Mouse (Mus musculus): ENCODE results near the gene Map7.

Gene Map7

DNA sequence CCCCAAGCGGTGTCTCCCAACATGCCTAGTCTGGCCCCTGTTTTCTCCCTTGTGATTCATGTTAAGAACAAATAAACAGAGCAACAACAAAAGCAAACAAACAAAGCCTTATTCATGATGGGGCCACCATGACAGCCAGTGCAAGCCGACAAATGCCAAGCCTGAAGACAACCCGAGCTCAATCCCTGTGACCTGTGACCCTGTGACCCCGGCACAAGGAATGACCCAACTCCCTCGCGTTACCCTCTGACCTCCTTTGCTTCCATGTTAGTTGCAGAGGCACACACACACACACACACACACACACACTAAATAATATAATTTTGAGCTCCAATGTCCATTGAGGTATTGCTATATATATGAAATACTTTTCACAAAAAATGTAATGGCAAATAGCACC lies 139.1 kb downstream of the Map7 start:
- no peak for DNase-seq (ENCODE audit: low spot score)

DNA sequence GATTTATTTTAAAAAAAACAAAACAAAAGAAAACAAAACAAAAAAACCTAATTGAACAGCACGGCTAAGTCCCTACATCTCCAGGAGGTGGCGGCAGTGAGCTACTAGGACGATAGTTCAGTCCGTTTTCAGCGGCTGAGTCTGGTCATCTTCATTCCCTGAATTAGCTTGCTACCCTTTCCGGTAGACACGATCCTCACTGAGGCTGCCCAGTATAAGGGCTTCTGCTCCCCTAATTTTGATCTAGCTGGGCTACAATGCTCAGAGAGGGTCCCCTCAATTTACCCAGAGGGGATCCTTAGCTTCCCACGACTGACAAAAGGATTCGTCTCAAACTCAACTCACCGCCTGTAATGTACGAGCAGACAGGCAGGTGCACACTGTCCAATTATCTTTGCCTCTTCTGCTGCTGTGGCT lies 142.2 kb downstream of the Map7 start:
- DNase-seq (ENCODE audit: low spot score): peak; percentile 98

DNA sequence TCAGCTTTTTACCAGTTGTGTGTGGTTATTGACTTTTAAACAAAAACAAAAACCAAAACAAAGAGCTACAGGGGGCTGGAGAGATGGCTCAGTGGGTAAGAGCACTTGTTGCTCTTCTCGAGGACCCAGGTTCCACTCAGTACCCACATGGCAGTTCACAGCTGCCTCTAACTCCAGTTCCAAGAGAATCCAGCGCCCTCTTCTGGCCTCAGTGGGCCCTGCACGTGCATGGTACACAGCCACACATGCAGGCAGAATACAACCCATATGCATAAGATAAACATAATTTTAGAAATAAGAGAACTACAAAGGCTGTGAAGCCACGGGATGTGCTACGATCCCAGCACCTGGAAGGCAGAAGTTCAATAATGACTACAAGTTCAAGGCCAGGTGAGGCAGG lies 147.7 kb downstream of the Map7 start:
- no peak for DNase-seq (ENCODE audit: low spot score)

DNA sequence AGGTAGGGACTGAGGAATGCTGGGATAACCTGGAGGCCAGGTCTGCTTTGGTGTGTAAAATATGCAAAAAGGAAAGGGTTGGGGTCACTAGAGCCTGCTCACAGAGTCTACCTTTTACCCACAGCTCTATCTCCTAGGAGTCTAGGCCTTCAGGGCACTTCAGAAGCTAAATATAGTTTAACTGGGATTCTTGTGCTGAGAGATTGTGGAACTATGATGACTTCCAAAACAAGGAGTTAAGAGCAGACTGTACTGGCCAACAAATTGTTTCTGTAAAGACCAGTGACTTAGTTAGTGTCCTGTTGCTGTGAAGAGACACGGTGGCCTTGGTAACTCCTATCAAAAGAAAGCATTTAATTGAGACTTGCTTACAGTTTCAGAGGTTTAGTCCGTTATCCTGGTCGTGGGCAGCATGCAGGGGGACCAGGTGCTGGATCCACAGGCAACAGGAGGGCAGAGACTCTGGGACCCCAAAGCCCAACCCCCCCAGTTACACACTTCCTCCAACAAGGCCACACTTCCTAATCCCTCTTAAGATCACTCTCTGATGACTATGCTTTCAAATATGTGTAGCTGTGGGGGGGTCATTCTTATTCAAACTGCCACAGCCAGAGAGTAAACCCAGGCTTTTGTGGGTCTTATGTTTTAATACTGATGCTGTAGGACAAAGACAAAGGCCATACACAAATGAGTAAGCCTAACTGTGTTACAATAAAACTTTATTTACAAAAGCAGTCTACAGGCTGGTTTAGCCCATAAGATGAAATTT lies 150.1 kb downstream of the Map7 start:
- DNase-seq (ENCODE audit: low spot score): no peak

DNA sequence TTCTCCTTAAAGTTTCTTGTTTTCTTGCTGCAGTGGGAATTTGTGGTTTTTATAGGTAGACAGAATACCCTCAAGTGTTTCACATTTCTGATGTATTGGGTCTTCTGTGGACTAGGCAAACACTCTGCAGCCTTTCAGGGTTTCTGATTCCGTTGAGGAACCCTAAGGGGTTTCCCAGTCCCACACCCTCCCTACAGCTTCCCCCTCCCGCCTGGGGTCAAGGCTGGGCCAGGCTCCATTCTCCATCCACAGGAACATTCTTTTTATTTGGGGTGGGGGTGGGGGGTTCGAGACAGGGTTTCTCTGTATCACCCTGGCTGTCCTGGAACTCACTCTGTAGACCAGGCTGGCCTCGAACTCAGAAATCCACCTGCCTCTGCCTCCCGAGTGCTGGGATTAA lies 150.8 kb downstream of the Map7 start:
- DNase-seq (ENCODE audit: low spot score): no peak

DNA sequence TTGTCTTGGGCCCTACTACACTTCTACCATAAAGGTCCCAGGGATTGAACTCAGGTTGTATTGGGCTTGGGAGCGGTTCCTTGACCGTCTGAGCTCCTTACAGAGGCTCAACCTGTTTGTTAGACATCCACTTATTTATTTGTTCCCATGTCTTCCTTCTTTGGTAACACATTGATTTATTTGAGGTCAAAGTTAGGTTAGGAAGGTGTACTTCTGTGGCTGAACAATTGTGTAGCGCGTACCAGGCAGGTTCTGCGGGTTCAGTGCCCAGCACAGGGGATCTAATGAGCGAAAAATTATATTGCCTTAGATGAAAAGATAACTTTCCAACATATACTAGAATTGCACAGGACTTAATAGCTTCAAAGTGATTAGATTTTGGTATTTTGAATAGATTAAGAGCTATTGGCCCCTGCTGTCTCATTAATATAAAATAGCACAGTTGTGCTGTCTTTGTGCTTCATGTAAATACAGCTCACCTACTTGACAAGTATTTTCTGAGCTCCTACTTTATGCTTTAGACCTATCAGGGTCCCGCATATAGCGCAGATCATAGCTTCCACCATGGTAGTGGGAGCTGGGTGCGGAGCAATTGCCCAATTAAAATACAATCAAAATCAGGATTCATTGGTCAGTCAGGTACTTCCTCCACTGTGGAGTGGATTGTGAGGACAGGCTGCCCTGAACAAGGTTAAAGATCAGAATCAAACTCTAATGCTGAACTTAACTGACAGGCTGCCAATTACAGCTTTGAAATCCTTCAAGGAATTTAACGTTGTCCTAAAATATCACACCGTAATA lies 162.9 kb downstream of the Map7 start:
- peak; percentile 37 for DNase-seq (ENCODE audit: low spot score)

DNA sequence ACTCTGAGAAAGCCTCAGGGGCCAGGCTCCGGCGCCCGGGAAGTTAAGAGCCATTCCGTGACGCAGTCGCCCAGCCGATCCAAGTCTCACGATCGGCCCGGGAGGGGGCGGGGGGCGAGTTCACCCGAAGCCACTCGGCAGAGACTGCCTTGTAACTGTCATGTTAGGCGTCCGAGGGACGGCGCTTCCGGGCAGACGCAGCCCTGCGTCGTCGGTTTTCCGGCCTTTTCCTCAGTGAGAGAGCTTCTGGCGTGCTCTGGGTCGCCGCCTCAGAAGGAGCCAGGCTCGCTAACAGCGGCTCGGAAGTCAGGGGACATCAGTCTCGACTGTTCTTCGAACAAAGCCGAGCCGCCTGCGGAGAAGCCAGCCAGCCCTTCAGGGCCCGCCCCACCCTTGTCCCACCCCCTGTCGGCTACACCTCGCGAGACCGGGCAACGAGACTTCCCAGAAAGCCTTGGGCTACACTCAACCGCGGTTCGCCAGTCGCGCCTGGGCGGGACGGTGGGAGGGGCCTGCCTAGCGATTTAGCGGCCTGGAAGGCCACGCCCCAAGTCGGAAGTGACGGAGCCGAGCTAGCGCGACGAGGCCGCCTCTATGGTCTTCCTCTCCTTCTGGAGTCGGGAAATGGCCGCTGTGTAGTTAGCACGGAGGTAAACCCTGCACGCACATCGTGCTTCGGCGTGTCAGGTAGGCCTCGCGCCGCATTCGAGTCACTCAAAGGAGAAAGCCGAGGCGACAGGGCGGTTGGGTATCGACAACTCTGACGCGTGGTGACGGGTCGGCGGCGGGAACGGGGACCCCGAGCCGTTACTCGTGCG lies 163.9 kb downstream of the Map7 start, which contains the start of gene Bclaf1:
Gene Bclaf1, plus strand, starts transcription at position 552 of the 818 bp plus-strand sequence.
- peak; percentile 100 for DNase-seq (ENCODE audit: low spot score)

DNA sequence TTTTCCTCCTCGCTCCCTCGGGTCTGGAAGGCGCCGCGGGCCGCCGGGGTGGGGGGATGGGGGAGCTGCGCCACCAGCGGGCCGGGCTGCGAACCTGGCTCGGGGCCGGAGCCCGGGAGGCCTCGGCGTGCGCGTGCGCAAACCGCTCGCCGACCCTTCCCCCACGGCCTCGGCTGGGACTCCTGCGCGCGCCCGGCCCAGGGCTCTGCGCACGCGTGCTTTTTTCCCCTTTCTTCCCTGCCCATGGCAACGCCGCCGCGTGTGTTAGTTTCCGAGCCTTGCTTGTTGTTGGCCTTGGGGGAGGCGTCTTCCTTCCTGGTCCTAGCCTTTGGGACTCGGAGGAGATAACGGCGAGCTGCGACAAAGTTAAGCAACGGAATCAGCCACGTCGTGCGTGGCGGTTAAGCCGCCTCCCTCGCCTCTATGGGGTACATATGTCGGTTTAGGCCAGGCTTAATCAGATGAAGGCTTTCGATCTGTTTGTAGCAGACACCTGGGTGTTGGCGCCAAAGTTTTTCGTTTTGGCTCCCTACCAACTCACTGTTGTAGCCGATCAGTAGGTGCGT lies 164.5 kb downstream of the Map7 start:
- peak; percentile 97 for DNase-seq (ENCODE audit: low spot score)

DNA sequence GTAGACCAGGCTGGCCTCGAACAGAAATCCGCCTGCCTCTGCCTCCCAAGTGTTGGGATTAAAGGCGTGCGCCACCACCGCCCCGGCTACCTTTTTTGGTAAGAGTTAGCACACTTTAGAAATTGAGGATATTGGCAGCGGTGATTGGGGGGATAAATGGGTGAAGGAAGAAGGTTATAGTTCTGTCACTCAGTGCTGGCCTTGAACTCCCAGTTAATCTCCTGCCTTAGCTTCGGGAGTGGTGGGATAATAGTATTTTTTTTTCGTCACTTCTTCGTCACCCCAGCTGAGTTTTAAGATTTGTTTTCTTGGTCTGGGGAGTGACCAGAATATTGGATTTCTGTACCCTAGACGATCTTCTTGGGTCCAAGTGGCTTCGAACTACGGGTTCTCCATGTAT lies 165.2 kb downstream of the Map7 start:
- DNase-seq (ENCODE audit: low spot score): no peak

DNA sequence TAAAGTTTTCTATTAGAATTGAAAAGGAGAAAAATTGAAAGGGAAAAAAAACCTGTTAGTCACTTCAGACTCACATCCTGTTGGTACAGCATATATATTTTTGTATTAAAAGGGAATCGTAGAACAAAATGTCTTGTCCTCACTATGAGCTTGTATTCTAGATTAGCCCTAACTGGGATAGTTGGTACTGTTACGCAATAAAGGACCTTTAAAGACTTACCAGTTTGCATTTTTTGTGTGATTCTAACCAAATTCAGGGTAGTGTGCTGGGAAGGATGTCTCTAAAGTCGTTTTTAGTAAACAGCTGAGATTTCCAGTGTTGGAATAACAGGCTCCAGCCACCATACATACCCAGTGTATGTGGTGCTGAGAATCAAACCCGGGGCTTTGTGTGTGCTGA lies 165.7 kb downstream of the Map7 start:
- no peak for DNase-seq (ENCODE audit: low spot score)

DNA sequence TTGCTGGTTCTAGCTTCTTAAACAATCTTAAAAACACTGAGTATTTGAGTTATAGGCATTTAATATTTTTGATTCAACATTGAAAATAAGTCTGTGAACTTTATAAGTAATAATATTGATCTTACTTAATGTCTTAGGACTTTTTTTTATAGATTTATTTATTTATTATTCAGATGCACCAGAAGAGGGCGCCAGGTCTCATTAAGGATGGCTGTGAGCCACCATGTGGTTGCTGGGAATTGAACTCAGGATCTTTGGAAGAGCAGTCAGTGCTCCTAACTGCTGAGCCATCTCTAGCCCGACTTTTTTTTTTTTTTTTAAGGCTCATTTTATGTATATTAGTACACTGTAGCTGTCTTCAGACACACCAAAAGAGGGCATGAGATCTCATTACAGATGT lies 166.5 kb downstream of the Map7 start:
- DNase-seq (ENCODE audit: low spot score): no peak

DNA sequence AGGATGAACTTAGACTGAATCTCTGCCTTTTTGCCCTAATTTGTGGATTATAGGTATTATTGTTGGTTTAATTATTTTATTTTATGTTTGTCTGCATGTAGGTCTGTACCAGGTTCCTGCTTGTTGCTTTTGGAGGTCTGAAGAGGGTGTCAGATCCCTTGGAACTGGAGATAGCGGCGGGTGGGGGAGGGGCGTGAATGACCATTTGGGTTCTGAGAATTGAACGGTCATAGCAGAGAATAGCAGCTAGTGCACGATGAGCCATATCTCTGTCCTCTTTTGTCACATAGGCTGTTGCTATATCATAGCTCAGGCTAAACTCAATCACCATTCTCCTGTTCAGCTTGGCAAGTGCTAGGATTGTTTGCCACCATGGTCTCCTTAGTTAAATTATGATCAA lies 169.2 kb downstream of the Map7 start:
- no peak for DNase-seq (ENCODE audit: low spot score)

DNA sequence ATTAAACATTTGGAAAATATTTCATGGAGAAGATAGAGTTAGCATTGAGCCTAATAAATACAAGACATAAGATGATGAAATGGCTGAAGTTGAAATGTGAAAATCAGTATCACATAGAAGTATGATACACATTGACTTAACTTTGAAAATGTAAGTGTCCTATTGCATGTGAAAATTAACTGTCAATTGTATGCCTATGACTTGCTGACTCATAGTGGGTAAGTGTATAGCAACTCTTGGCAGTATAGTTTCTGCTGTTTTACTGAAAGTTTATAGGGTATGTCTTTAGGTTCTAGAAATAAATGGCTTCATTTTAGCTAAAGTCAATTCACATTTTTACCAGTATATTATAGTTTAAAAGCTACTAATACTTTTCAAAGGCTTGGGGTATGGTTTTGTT lies 178.0 kb downstream of the Map7 start:
- no peak for DNase-seq (ENCODE audit: low spot score)

Measured in MN1 (cell line).